Mouse (Mus musculus): Measurements from ENCODE around the gene Gm28230. TPM values are rescaled to one million over a fixed set of nuclear protein-coding genes. Genes with fewer than 3 reads are reported as not detected.
A peak's percentile ranks its signal among the peaks of the same experiment; 100 is the strongest.

Gm28230 gene
- polyA plus RNA-seq, 1 experiment from 2014 or later: not detected

- no peak for ATAC-seq (ENCODE audit: insufficient number of reproducible peaks, insufficient read depth, low FRiP score, low read depth)
- peaks cover 99% of the 10 kb centered on the region for H3K27me3 ChIP-seq (ENCODE audit: control insufficient read depth, insufficient read depth, low read length)
- under 1% methylated on average over 77 of the region's 78 CpGs for WGBS
- peak overlapping the region in 1 of 2 experiments; percentile 25; a peak in 2 of 4 replicates for H3K4me3 ChIP-seq (ENCODE audit: control insufficient read depth in 1 of 2, insufficient read depth in 1 of 2, low read depth in 1 of 2, low read length in 2 of 2)
- no peak overlapping the region for H3K9ac ChIP-seq (ENCODE audit: low read length)
- no peaks in the 10 kb centered on the region for H3K36me3 ChIP-seq (ENCODE audit: control insufficient read depth, insufficient read depth, low read length)
- no peaks in the 10 kb centered on the region for H3K9me3 ChIP-seq (ENCODE audit: control insufficient read depth, low read length)
- H3K4me2 ChIP-seq (ENCODE audit: low read length): peak overlapping the region; percentile 48
- no peak overlapping the region for H3K27ac ChIP-seq (replicated peaks in 1 of 2; ENCODE audit: control insufficient read depth in 1 of 2, insufficient read depth in 1 of 2, low read depth in 2 of 2, low read length in 2 of 2)
- peaks cover 0 to 14% of the 10 kb centered on the region in 2 experiments; a peak in 1 of 4 replicates for H3K4me1 ChIP-seq (ENCODE audit: control insufficient read depth in 2 of 2, insufficient read depth in 2 of 2, low read length in 2 of 2)
These were observed 44.7 kb upstream of the Gm28230 start for GRCm38 (mm10) chr2:74681594-74682531.

- H3K9me3 ChIP-seq (ENCODE audit: control insufficient read depth, low read length): no peaks in the 10 kb centered on the region
- H3K4me2 ChIP-seq (ENCODE audit: low read length): peak overlapping the region; percentile 48
- peaks cover 99% of the 10 kb centered on the region for H3K27me3 ChIP-seq (ENCODE audit: control insufficient read depth, insufficient read depth, low read length)
- H3K4me3 ChIP-seq (ENCODE audit: control insufficient read depth in 1 of 2, insufficient read depth in 1 of 2, low read depth in 1 of 2, low read length in 2 of 2): peak overlapping the region in 1 of 2 experiments; percentile 25; a peak in 2 of 4 replicates
- H3K27ac ChIP-seq (replicated peaks in 1 of 2; ENCODE audit: control insufficient read depth in 1 of 2, insufficient read depth in 1 of 2, low read depth in 2 of 2, low read length in 2 of 2): no peak overlapping the region
- H3K36me3 ChIP-seq (ENCODE audit: control insufficient read depth, insufficient read depth, low read length): no peaks in the 10 kb centered on the region
- H3K4me1 ChIP-seq (ENCODE audit: control insufficient read depth in 2 of 2, insufficient read depth in 2 of 2, low read length in 2 of 2): peaks cover 0 to 14% of the 10 kb centered on the region in 2 experiments; a peak in 1 of 4 replicates
- under 1% methylated on average over 41 of the region's 51 CpGs for WGBS
- ATAC-seq (ENCODE audit: insufficient number of reproducible peaks, insufficient read depth, low FRiP score, low read depth): no peak
- no peak overlapping the region for H3K9ac ChIP-seq (ENCODE audit: low read length)
These were observed 43.7 kb upstream of the Gm28230 start for GRCm38 (mm10) chr2:74682796-74683195.

GRCm38 (mm10) chr2:74683471-74683951 lies 43.0 kb upstream of the Gm28230 start:
- H3K27ac ChIP-seq (replicated peaks in 1 of 2; ENCODE audit: control insufficient read depth in 1 of 2, insufficient read depth in 1 of 2, low read depth in 2 of 2, low read length in 2 of 2): no peak overlapping the region
- peaks cover 0 to 14% of the 10 kb centered on the region in 2 experiments; a peak in 1 of 4 replicates for H3K4me1 ChIP-seq (ENCODE audit: control insufficient read depth in 2 of 2, insufficient read depth in 2 of 2, low read length in 2 of 2)
- no peak for ATAC-seq (ENCODE audit: insufficient number of reproducible peaks, insufficient read depth, low FRiP score, low read depth)
- H3K4me2 ChIP-seq (ENCODE audit: low read length): no peak overlapping the region
- no peak overlapping the region for H3K4me3 ChIP-seq (ENCODE audit: control insufficient read depth in 1 of 2, insufficient read depth in 1 of 2, low read depth in 1 of 2, low read length in 2 of 2)
- H3K36me3 ChIP-seq (ENCODE audit: control insufficient read depth, insufficient read depth, low read length): no peaks in the 10 kb centered on the region
- H3K9ac ChIP-seq (ENCODE audit: low read length): no peak overlapping the region
- 2% methylated on average over 18 of the region's 18 CpGs for WGBS
- no peaks in the 10 kb centered on the region for H3K9me3 ChIP-seq (ENCODE audit: control insufficient read depth, low read length)
- peaks cover 99% of the 10 kb centered on the region for H3K27me3 ChIP-seq (ENCODE audit: control insufficient read depth, insufficient read depth, low read length)

GRCm38 (mm10) chr2:74684106-74684505 lies 42.4 kb upstream of the Gm28230 start:
- Histone ChIP-seq H3K27ac (replicated peaks in 1 of 2; ENCODE audit: control insufficient read depth in 1 of 2, insufficient read depth in 1 of 2, low read depth in 2 of 2, low read length in 2 of 2) (no peak overlapping the region), H3K4me2 (ENCODE audit: low read length) (no peak overlapping the region), H3K27me3 (ENCODE audit: control insufficient read depth, insufficient read depth, low read length) (peaks cover 99% of the 10 kb centered on the region), H3K9ac (ENCODE audit: low read length) (no peak overlapping the region), H3K4me1 (ENCODE audit: control insufficient read depth in 2 of 2, insufficient read depth in 2 of 2, low read length in 2 of 2) (peaks cover 0 to 14% of the 10 kb centered on the region in 2 experiments; a peak in 1 of 4 replicates), H3K9me3 (ENCODE audit: control insufficient read depth, low read length) (no peaks in the 10 kb centered on the region), H3K4me3 (ENCODE audit: control insufficient read depth in 1 of 2, insufficient read depth in 1 of 2, low read depth in 1 of 2, low read length in 2 of 2) (no peak overlapping the region), H3K36me3 (ENCODE audit: control insufficient read depth, insufficient read depth, low read length) (no peaks in the 10 kb centered on the region)
- ATAC-seq (ENCODE audit: insufficient number of reproducible peaks, insufficient read depth, low FRiP score, low read depth): no peak
- WGBS: 3% methylated on average over 12 of the region's 12 CpGs

GRCm38 (mm10) chr2:74685059-74685603 lies 41.4 kb upstream of the Gm28230 start:
- peaks cover 0 to 9% of the 10 kb centered on the region in 2 experiments; a peak in 1 of 4 replicates for H3K4me1 ChIP-seq (ENCODE audit: control insufficient read depth in 2 of 2, insufficient read depth in 2 of 2, low read length in 2 of 2)
- H3K27ac ChIP-seq (replicated peaks in 1 of 2; ENCODE audit: control insufficient read depth in 1 of 2, insufficient read depth in 1 of 2, low read depth in 2 of 2, low read length in 2 of 2): no peak overlapping the region
- H3K36me3 ChIP-seq (ENCODE audit: control insufficient read depth, insufficient read depth, low read length): no peaks in the 10 kb centered on the region
- no peak overlapping the region for H3K9ac ChIP-seq (ENCODE audit: low read length)
- no peak overlapping the region for H3K4me3 ChIP-seq (ENCODE audit: control insufficient read depth in 1 of 2, insufficient read depth in 1 of 2, low read depth in 1 of 2, low read length in 2 of 2)
- no peaks in the 10 kb centered on the region for H3K9me3 ChIP-seq (ENCODE audit: control insufficient read depth, low read length)
- WGBS: 14% methylated on average over 4 of the region's 4 CpGs
- no peak overlapping the region for H3K4me2 ChIP-seq (ENCODE audit: low read length)
- H3K27me3 ChIP-seq (ENCODE audit: control insufficient read depth, insufficient read depth, low read length): peaks cover 99% of the 10 kb centered on the region
- ATAC-seq (ENCODE audit: insufficient number of reproducible peaks, insufficient read depth, low FRiP score, low read depth): no peak

GRCm38 (mm10) chr2:74686301-74686987 lies 40.1 kb upstream of the Gm28230 start:
- Histone ChIP-seq H3K4me2 (ENCODE audit: low read length) (no peak overlapping the region), H3K27me3 (ENCODE audit: control insufficient read depth, insufficient read depth, low read length) (peaks cover 98% of the 10 kb centered on the region), H3K4me1 (ENCODE audit: control insufficient read depth in 2 of 2, insufficient read depth in 2 of 2, low read length in 2 of 2) (peaks cover 0 to 9% of the 10 kb centered on the region in 2 experiments; a peak in 2 of 4 replicates), H3K36me3 (ENCODE audit: control insufficient read depth, insufficient read depth, low read length) (no peaks in the 10 kb centered on the region), H3K27ac (replicated peaks in 1 of 2; ENCODE audit: control insufficient read depth in 1 of 2, insufficient read depth in 1 of 2, low read depth in 2 of 2, low read length in 2 of 2) (no peak overlapping the region), H3K9me3 (ENCODE audit: control insufficient read depth, low read length) (no peaks in the 10 kb centered on the region), H3K4me3 (ENCODE audit: control insufficient read depth in 1 of 2, insufficient read depth in 1 of 2, low read depth in 1 of 2, low read length in 2 of 2) (no peak overlapping the region), H3K9ac (ENCODE audit: low read length) (no peak overlapping the region)
- no peak for ATAC-seq (ENCODE audit: insufficient number of reproducible peaks, insufficient read depth, low FRiP score, low read depth)
- WGBS: 5% methylated on average over 17 of the region's 17 CpGs

GRCm38 (mm10) chr2:74686988-74687697 lies 39.4 kb upstream of the Gm28230 start:
- H3K4me3 ChIP-seq (ENCODE audit: control insufficient read depth in 1 of 2, insufficient read depth in 1 of 2, low read depth in 1 of 2, low read length in 2 of 2): no peak overlapping the region
- H3K4me2 ChIP-seq (ENCODE audit: low read length): no peak overlapping the region
- no peaks in the 10 kb centered on the region for H3K9me3 ChIP-seq (ENCODE audit: control insufficient read depth, low read length)
- 1% methylated on average over 27 of the region's 27 CpGs for WGBS
- peaks cover 98% of the 10 kb centered on the region for H3K27me3 ChIP-seq (ENCODE audit: control insufficient read depth, insufficient read depth, low read length)
- peaks cover 0 to 3% of the 10 kb centered on the region in 2 experiments; a peak in 2 of 4 replicates for H3K4me1 ChIP-seq (ENCODE audit: control insufficient read depth in 2 of 2, insufficient read depth in 2 of 2, low read length in 2 of 2)
- no peak overlapping the region for H3K9ac ChIP-seq (ENCODE audit: low read length)
- H3K27ac ChIP-seq (replicated peaks in 1 of 2; ENCODE audit: control insufficient read depth in 1 of 2, insufficient read depth in 1 of 2, low read depth in 2 of 2, low read length in 2 of 2): no peak overlapping the region
- no peaks in the 10 kb centered on the region for H3K36me3 ChIP-seq (ENCODE audit: control insufficient read depth, insufficient read depth, low read length)
- no peak for ATAC-seq (ENCODE audit: insufficient number of reproducible peaks, insufficient read depth, low FRiP score, low read depth)
